Mouse (Mus musculus): ENCODE data around the gene Gm4567. TPM values are rescaled to one million over a fixed set of nuclear protein-coding genes. Genes with fewer than 3 reads are reported as not detected.
"Not testable (repeated sequence)": the region's sequence is repeated elsewhere in the genome, so short reads cannot be mapped to it uniquely, and the experiment has no call there.

The Gm4567 gene
- not detected for total RNA-seq (2021)
- long read RNA-seq, experiment 1: 0 reads
- long read RNA-seq, experiment 2: 0 reads

- DNase-seq (ENCODE audit: low spot score): not testable (repeated sequence)
Observed at GRCm38 (mm10) chr7:22719610-22720009, at the start of gene Gm4567. Gm4567 (minus strand) TSS chr7:22719710.

- not testable (repeated sequence) for DNase-seq (ENCODE audit: low spot score)
Observed at GRCm38 (mm10) chr7:22761397-22761796, 41.9 kb upstream of the Gm4567 start, which contains the start of gene Vmn1r157. Vmn1r157 (plus strand) TSS chr7:22761697.

- not testable (repeated sequence) for DNase-seq (ENCODE audit: low spot score)
Observed at GRCm38 (mm10) chr7:22692217-22692616, 27.3 kb downstream of the Gm4567 start, which contains the start of gene Gm8693. Gm8693 (minus strand) TSS chr7:22692317.

Other genes with a start within 250 kb of the Gm4567 start
- gene Vmn1r151, start 220.0 kb downstream of the Gm4567 start, total RNA-seq (2021): not detected
- gene Vmn1r152, start 196.7 kb downstream of the Gm4567 start, total RNA-seq (2021): not detected
- not detected for gene Gm8677, start 184.8 kb downstream of the Gm4567 start, total RNA-seq (2021)
- gene Gm4201, start 154.4 kb downstream of the Gm4567 start, total RNA-seq (2021): not detected
- gene Gm4565, start 131.6 kb downstream of the Gm4567 start, total RNA-seq (2021): not detected
- not detected for gene Vmn1r155, start 61.7 kb downstream of the Gm4567 start, total RNA-seq (2021)
- not detected for gene Gm8693, start 27.4 kb downstream of the Gm4567 start, total RNA-seq (2021)
- not detected for gene Vmn1r157, start 42.0 kb upstream of the Gm4567 start, total RNA-seq (2021)
- not detected for gene Vmn1r158, start 71.1 kb upstream of the Gm4567 start, total RNA-seq (2021)
- not detected for gene Vmn1r159, start 123.9 kb upstream of the Gm4567 start, total RNA-seq (2021)
- gene Vmn1r160, start 151.5 kb upstream of the Gm4567 start, total RNA-seq (2021): not detected

Data from gastrocnemius, adult 18-20 months (tissue).